Mouse (Mus musculus) liver, embryonic 11.5 days (tissue): Measurements from ENCODE around the gene Ptpn5. TPM values are rescaled to one million over a fixed set of nuclear protein-coding genes. Genes with fewer than 3 reads are reported as not detected.

Experiments
- ATAC-seq: fragments of 200-750 bp; cut with Nextera tagmentation; replicated peaks from 2 replicates; pipeline ENCODE4 v1.8.0; 2017; ENCODE audit warnings: moderate number of reproducible peaks, mild to moderate bottlenecking, moderate TSS enrichment, moderate library complexity; ENCODE audit not compliant: low FRiP score
- DNase-seq: peaks from one replicate; pipeline ENCODE4 v3.0.0-alpha.2; 2017; ENCODE audit warnings: low spot score
- H3K27ac ChIP-seq: fragments of 300-500 bp; sonication (generic); 2 replicates; pipeline ENCODE4 v1.5.1; 2014; ENCODE audit warnings: mild to moderate bottlenecking, low read depth, low read length, control low read depth
- H3K27me3 ChIP-seq: fragments of 300-500 bp; sonication (generic); replicated peaks from 2 replicates; pipeline ENCODE4 v1.6.1; 2014; ENCODE audit warnings: low read length, mixed read lengths; ENCODE audit not compliant: control insufficient read depth, insufficient read depth
- H3K36me3 ChIP-seq: fragments of 300-500 bp; sonication (generic); 2 replicates; pipeline ENCODE4 v1.6.1; 2014; ENCODE audit warnings: mild to moderate bottlenecking, low read length, moderate library complexity, mixed read lengths; ENCODE audit not compliant: control insufficient read depth, insufficient read depth
- H3K4me1 ChIP-seq: fragments of 300-500 bp; sonication (generic); replicated peaks from 2 replicates; pipeline ENCODE4 v1.6.1; 2014; ENCODE audit warnings: low read length, mixed read lengths; ENCODE audit not compliant: control insufficient read depth, insufficient read depth
- H3K4me2 ChIP-seq: fragments of 300-500 bp; sonication (generic); 2 replicates; pipeline ENCODE4 v1.6.1; 2014; ENCODE audit warnings: mild to moderate bottlenecking, control low read depth, moderate library complexity
- H3K4me3 ChIP-seq: fragments of 300-500 bp; sonication (generic); 2 replicates; pipeline ENCODE4 v1.5.1; 2014; ENCODE audit warnings: low read depth, low read length, control low read depth
- H3K9ac ChIP-seq: fragments of 300-500 bp; sonication (generic); 2 replicates; pipeline ENCODE4 v1.6.1; 2014; ENCODE audit warnings: low read depth, low read length, control low read depth
- H3K9me3 ChIP-seq: fragments of 300-500 bp; sonication (generic); 2 replicates; pipeline ENCODE4 v1.6.1; 2016; ENCODE audit warnings: low read length, inconsistent platforms, mixed read lengths; ENCODE audit not compliant: control insufficient read depth
- WGBS: fragments of 180-500 bp; shearing (Covaris S2); extraction: QIAGEN DNeasy Blood & Tissue Kit; methylation state at CpG from one replicate; pipeline ENCODE4 v1.1.7; 2014; 5-methylcytosine and 5-hydroxymethylcytosine counted together
- polyA plus RNA-seq: library from polyadenylated mRNA; unstranded; fragments of >200 nt; fragmentation: Nextera tagmentation; extraction: Ambion mirVana; gene quantifications from 2 replicates; pipeline ENCODE4 v1.2.1, GENCODE M21; 2014

Ptpn5 gene
- polyA plus RNA-seq, 1 experiment from 2014 or later: 0.10 TPM

- 39% methylated on average over 6 of the region's 6 CpGs for WGBS
- ATAC-seq: no peak; the same call in 1 of the 2 replicates
Measured at GRCm38 (mm10) chr7:47081277-47081676, 52.2 kb downstream of the Ptpn5 start.

GRCm38 (mm10) chr7:47080868-47081267 is 52.6 kb downstream of the Ptpn5 start:
- DNase-seq (no peak), ATAC-seq (no peak)
- Histone ChIP-seq H3K27ac (no peak overlapping the region), H3K9ac (no peak overlapping the region), H3K36me3 (no peaks in the 10 kb centered on the region), H3K4me2 (no peak overlapping the region), H3K27me3 (no peaks in the 10 kb centered on the region), H3K9me3 (no peaks in the 10 kb centered on the region), H3K4me1 (no peaks in the 10 kb centered on the region), H3K4me3 (no peak overlapping the region)
- 70% methylated on average over 3 of the region's 3 CpGs for WGBS

More at GRCm38 (mm10) chr7:47081277-47081676, 52.2 kb downstream of the Ptpn5 start:
- Histone ChIP-seq H3K27me3 (no peaks in the 10 kb centered on the region), H3K9me3 (no peaks in the 10 kb centered on the region), H3K4me3 (no peak overlapping the region), H3K36me3 (no peaks in the 10 kb centered on the region), H3K4me1 (no peaks in the 10 kb centered on the region), H3K4me2 (no peak overlapping the region; the same call in 1 of the 2 replicates), H3K9ac (no peak overlapping the region), H3K27ac (no peak overlapping the region)
- DNase-seq: no peak

DNA sequence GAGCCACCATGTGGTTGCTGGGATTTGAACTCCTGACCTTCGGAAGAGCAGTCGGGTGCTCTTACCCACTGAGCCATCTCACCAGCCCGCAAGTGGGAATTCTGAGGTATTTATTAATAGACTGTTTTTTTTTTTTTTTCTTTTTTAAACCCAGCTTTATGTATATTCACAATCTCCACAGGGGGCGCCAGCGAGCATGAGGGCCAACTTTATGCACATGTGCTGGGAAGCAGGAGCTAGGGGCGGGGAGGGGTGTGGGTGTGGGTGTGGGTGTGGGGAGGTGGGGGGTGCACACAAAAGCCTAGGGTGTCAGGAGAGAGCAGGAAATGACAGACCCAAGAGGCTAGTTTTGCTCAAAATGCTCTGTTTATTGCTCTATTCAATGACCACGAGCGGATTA is 56.0 kb downstream of the Ptpn5 start:
- peaks cover 5% of the 10 kb centered on the region; the same call in 1 of the 2 replicates for H3K4me1 ChIP-seq
- H3K27ac ChIP-seq: no peak overlapping the region
- H3K27me3 ChIP-seq: no peaks in the 10 kb centered on the region
- H3K9me3 ChIP-seq: no peaks in the 10 kb centered on the region
- no peak overlapping the region for H3K4me2 ChIP-seq
- H3K9ac ChIP-seq: no peak overlapping the region
- no peaks in the 10 kb centered on the region for H3K36me3 ChIP-seq
- no peak for DNase-seq
- no peak for ATAC-seq
- no peak overlapping the region for H3K4me3 ChIP-seq
- 67% methylated on average over 8 of the region's 8 CpGs for WGBS

GRCm38 (mm10) chr7:47076729-47077128 is 56.8 kb downstream of the Ptpn5 start:
- Histone ChIP-seq H3K9ac (no peak overlapping the region), H3K4me1 (peaks cover 5% of the 10 kb centered on the region; the same call in 1 of the 2 replicates), H3K27ac (no peak overlapping the region), H3K9me3 (no peaks in the 10 kb centered on the region), H3K4me2 (no peak overlapping the region), H3K27me3 (no peaks in the 10 kb centered on the region), H3K4me3 (no peak overlapping the region), H3K36me3 (no peaks in the 10 kb centered on the region)
- ATAC-seq (no peak), DNase-seq (no peak)
- WGBS: 63% methylated on average over 3 of the region's 3 CpGs

DNA sequence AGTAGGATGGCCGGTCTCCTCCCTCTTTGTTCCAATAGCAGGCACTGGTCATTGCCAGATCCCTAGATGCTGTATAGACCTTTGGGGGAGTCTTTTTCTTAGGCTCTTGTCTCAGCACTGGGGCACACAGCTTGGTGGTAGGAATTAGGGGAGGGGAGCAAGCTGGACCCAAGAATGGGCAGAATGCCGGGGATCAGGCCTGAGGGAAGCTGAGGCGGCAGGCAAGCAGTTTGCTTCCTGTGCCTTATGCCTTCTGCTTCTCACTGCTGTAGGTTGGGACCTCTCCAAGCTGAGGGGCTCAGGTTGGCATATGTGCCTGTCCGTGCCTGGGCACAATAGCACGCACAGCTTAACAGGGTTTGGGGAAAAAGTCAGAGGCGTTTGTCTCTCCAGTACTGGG is 57.3 kb downstream of the Ptpn5 start:
- ATAC-seq (no peak), DNase-seq (no peak)
- H3K27me3 ChIP-seq: no peaks in the 10 kb centered on the region
- H3K4me1 ChIP-seq: peaks cover 5% of the 10 kb centered on the region; the same call in 1 of the 2 replicates
- H3K9ac ChIP-seq: no peak overlapping the region
- no peaks in the 10 kb centered on the region for H3K9me3 ChIP-seq
- H3K27ac ChIP-seq: no peak overlapping the region
- 80% methylated on average over 6 of the region's 6 CpGs for WGBS
- H3K4me2 ChIP-seq: no peak overlapping the region
- no peak overlapping the region for H3K4me3 ChIP-seq
- H3K36me3 ChIP-seq: no peaks in the 10 kb centered on the region

DNA sequence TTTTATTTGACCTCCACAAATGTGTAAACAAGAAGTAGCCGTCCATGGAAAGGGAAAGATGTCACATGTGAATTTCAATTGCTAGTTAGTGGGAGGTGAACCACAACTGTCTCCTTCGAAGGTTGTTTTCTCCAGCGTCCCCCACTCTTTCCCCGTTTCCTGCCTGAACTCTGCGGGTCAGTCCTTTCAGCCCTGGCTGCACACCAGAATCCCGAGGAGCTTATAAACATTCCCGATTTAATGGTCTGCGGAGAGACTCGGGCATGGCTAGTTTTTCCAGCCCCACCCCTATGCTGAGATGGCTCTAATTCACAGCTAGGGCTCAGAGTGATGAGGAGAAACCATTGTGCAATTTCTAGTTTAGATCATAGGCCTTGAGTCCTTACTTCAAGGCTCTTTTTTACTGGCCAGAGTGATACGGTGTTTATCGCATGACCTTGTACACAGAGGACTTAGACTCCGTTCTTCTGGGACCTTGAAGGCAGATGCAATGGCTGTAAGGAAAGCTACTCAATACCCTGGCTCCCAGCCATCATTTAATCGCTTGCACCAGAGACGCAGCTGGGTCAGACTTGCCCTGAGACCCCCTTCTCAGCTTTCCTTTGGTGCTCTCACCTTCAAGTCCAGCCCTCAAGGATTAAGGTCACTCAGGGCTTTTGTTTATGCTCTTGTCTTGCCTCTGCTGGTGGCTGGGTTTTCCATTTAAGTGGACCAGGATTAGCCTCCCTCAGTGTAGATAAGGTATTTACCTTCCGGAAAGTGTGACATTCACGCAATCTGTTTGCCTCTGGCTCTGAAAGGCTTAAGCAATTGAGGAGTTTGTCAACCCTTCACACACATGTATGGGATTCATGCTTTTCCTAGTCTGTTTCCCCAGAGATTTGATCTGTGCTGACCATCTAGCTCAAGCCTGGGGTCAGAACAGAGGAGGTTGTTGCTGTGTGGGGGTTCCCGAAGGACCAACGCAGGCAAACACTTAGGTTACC is 59.7 kb downstream of the Ptpn5 start:
- Histone ChIP-seq H3K4me2 (no peak overlapping the region), H3K9me3 (no peaks in the 10 kb centered on the region)

DNA sequence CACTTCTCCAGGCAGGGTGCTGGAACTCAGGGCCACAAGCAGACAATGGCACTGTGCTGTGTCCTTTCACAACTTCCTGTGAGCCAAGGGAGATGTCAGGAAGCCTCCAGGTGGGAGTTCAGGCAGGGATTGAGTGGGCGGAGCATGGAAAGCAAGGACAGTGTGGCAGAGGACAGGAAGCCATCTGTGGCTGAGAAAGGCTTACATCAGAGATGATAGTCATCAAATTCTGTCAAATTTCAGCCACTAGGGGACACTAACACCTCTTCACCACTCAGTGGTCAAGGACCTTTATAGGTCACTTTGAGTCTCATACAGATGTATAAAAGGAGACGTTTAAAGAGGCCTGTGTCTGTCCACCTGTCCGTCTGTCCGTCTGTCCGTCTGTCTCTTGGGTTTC is 60.9 kb downstream of the Ptpn5 start:
- 68% methylated on average over 5 of the region's 5 CpGs for WGBS
- no peak overlapping the region for H3K27ac ChIP-seq
- H3K9me3 ChIP-seq: no peaks in the 10 kb centered on the region
- H3K4me3 ChIP-seq: no peak overlapping the region
- no peak for DNase-seq
- H3K9ac ChIP-seq: no peak overlapping the region
- H3K4me1 ChIP-seq: peaks cover 5% of the 10 kb centered on the region; the same call in 1 of the 2 replicates
- H3K36me3 ChIP-seq: no peaks in the 10 kb centered on the region
- no peaks in the 10 kb centered on the region for H3K27me3 ChIP-seq
- no peak for ATAC-seq
- H3K4me2 ChIP-seq: no peak overlapping the region

More for the DNA sequence above, 59.7 kb downstream of the Ptpn5 start:
- Histone ChIP-seq H3K9ac (no peak overlapping the region), H3K27ac (no peak overlapping the region), H3K27me3 (no peaks in the 10 kb centered on the region), H3K36me3 (no peaks in the 10 kb centered on the region), H3K4me3 (no peak overlapping the region), H3K4me1 (peaks cover 5% of the 10 kb centered on the region; the same call in 1 of the 2 replicates)
- no peak for DNase-seq
- ATAC-seq: no peak
- WGBS: 59% methylated on average over 18 of the region's 18 CpGs

DNA sequence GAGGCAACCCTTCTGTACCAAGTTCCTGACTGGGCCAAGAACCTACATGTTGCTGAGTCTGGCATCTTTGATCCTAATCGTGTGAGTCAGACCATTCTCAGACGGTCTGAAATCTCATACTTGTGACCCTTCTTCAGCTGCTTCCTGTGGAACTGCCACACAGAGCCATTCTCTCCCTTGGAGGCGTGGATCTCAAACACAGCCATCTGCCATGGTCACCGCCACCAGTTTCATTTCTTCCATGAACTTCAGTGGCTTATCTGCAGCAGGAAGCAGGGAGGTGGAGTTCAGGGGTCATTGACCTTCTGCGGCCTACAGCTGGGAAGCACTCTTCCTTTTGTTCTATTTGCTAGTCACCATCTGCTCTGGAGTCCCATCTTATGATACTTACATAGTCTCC is 65.6 kb downstream of the Ptpn5 start:
- H3K9me3 ChIP-seq: no peaks in the 10 kb centered on the region
- H3K36me3 ChIP-seq: no peaks in the 10 kb centered on the region
- no peak overlapping the region for H3K27ac ChIP-seq
- ATAC-seq: no peak; the same call in 1 of the 2 replicates
- no peak overlapping the region for H3K9ac ChIP-seq
- H3K4me3 ChIP-seq: no peak overlapping the region
- peaks cover 4% of the 10 kb centered on the region; the same call in 1 of the 2 replicates for H3K27me3 ChIP-seq
- 47% methylated on average over 5 of the region's 5 CpGs for WGBS
- H3K4me1 ChIP-seq: no peaks in the 10 kb centered on the region; the same call in 1 of the 2 replicates
- DNase-seq: no peak
- no peak overlapping the region for H3K4me2 ChIP-seq
